Mouse (Mus musculus): Measurements from ENCODE around the gene Zg16.

GRCm38 (mm10) chr7:127088901-127089845 is 2.0 kb upstream of the Zg16 start:
- no peak for TF ChIP-seq CTCF (IDR thresholded peaks at IDR 0.05)
- TF ChIP-seq EP300 (IDR thresholded peaks at IDR 0.05), result no peak
